Mouse (Mus musculus): ENCODE measurements around the gene Rho. TPM values are rescaled to one million over a fixed set of nuclear protein-coding genes. Genes with fewer than 3 reads are reported as not detected.

Gene Rho
- total RNA-seq, 2 experiments from 2014 or later: 0.49 to 1.1 TPM

GRCm38 (mm10) chr6:115905568-115905967 lies 26.0 kb upstream of the Rho start:
- H3K4me3 ChIP-seq: no peak overlapping the region
- H3K27ac ChIP-seq: no peak overlapping the region; the same call in 1 of the 2 replicates
- TF ChIP-seq CTCF (conservative IDR thresholded peaks at IDR 0.05): no peak
- no peak for DNase-seq (ENCODE audit: low spot score in 2 of 2)

- DNase-seq (ENCODE audit: low spot score in 2 of 2): no peak
Observed at GRCm38 (mm10) chr6:115906455-115906854, 25.1 kb upstream of the Rho start.

GRCm38 (mm10) chr6:115906871-115907270 lies 24.7 kb upstream of the Rho start:
- Histone ChIP-seq H3K27ac (no peak overlapping the region), H3K4me3 (no peak overlapping the region)
- TF ChIP-seq CTCF (conservative IDR thresholded peaks at IDR 0.05): no peak
- DNase-seq (ENCODE audit: low spot score in 2 of 2): no peak

More at GRCm38 (mm10) chr6:115906455-115906854, 25.1 kb upstream of the Rho start:
- Histone ChIP-seq H3K27ac (no peak overlapping the region), H3K4me3 (no peak overlapping the region)
- TF ChIP-seq CTCF (conservative IDR thresholded peaks at IDR 0.05): no peak

DNA sequence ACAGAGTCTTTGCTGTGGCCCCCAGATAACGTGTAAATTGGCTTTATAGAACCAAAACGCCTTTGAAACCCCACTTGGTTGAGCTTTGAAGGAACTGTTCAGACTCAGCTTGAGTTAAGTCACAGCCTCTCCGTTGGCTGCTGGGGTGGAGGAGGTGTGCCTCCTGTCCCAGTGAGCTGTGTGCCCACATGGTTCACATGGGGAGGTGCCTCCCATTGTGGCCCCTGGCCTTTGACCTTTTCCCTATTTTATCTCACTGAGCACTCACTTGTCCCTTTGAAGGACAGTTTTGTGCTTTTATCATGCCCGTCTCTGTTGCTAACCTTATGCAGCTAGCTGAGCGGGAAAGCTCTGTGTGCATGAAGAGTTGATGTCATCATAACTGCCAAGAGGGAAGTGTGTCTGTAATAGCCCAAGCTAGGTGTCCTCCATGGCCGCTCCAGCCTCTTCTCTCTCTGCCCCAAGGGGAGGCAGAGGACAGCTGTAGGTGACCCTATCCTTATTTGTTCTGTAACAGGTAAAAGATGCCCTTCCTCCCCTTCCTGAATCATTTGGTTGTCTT lies 23.0 kb upstream of the Rho start:
- no peak overlapping the region for H3K27ac ChIP-seq
- no peak for TF ChIP-seq CTCF (conservative IDR thresholded peaks at IDR 0.05)

GRCm38 (mm10) chr6:115909052-115909451 lies 22.5 kb upstream of the Rho start:
- Histone ChIP-seq H3K27ac (no peak overlapping the region), H3K4me3 (no peak overlapping the region)
- no peak for TF ChIP-seq CTCF (conservative IDR thresholded peaks at IDR 0.05)
- no peak for DNase-seq (ENCODE audit: low spot score in 2 of 2)

More for the DNA sequence above, 23.0 kb upstream of the Rho start:
- DNase-seq (ENCODE audit: low spot score in 2 of 2): no peak
- no peak overlapping the region for H3K4me3 ChIP-seq

DNA sequence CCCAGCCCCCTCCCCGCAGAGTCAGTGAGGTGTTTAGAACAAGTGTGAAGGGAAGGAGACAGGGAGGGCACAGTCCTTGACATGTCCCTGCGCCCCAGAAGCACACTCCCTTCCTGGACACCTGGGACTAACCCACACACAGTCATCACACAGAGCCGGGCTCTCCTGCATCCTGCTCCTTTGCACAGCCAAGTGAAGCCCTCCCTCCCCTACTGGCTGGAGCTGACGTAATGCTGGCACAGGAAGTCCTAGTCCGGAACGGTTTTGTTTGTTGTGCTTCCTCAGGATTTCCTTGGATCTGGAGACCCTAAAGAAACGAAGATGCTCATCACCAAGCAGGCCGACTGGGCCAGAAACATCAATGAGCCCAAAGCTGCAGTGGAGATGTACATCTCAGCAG lies 21.6 kb upstream of the Rho start:
- TF ChIP-seq CTCF (conservative IDR thresholded peaks at IDR 0.05): no peak
- no peak overlapping the region for H3K4me3 ChIP-seq
- H3K27ac ChIP-seq: no peak overlapping the region
- DNase-seq (ENCODE audit: low spot score in 2 of 2): no peak

DNA sequence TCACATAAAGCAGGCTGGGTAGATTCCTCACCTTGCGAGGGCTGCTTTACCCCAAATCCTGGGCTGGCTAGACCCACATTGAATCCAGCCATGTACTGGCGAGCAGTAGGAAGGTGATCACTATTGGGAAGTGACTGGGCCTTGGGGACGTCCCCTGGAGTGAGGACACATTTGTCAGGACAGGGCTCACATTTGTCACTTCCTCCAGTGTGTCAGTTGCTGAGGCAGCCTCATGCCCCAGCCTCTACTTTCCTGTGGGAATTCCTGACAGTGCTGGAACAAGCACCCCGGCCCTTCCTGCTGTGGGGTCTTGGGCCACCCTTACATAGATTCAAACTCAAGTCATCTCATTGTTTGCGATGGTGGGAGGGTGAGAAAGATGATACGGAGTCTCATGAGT lies 19.8 kb upstream of the Rho start:
- Histone ChIP-seq H3K4me3 (no peak overlapping the region), H3K27ac (peak overlapping the region; percentile 14; the same call in 1 of the 2 replicates)
- TF ChIP-seq CTCF (conservative IDR thresholded peaks at IDR 0.05): no peak
- DNase-seq (ENCODE audit: low spot score in 2 of 2): no peak

- H3K27ac ChIP-seq: peak overlapping the region; percentile 74; the same call in 1 of the 2 replicates
- TF ChIP-seq CTCF (conservative IDR thresholded peaks at IDR 0.05): no peak
- peak; percentile 58 to 66 for DNase-seq (ENCODE audit: low spot score in 2 of 2)
Observed at GRCm38 (mm10) chr6:115913482-115913881, 18.1 kb upstream of the Rho start.

GRCm38 (mm10) chr6:115914511-115915202 lies 16.9 kb upstream of the Rho start:
- Histone ChIP-seq H3K27ac (peak overlapping the region; percentile 74), H3K4me3 (no peak overlapping the region)
- TF ChIP-seq CTCF (conservative IDR thresholded peaks at IDR 0.05): no peak
- DNase-seq (ENCODE audit: low spot score in 2 of 2): peak in 1 of 2 experiments; percentile 60

More at GRCm38 (mm10) chr6:115913482-115913881, 18.1 kb upstream of the Rho start:
- no peak overlapping the region; the same call in 1 of the 2 replicates for H3K4me3 ChIP-seq

DNA sequence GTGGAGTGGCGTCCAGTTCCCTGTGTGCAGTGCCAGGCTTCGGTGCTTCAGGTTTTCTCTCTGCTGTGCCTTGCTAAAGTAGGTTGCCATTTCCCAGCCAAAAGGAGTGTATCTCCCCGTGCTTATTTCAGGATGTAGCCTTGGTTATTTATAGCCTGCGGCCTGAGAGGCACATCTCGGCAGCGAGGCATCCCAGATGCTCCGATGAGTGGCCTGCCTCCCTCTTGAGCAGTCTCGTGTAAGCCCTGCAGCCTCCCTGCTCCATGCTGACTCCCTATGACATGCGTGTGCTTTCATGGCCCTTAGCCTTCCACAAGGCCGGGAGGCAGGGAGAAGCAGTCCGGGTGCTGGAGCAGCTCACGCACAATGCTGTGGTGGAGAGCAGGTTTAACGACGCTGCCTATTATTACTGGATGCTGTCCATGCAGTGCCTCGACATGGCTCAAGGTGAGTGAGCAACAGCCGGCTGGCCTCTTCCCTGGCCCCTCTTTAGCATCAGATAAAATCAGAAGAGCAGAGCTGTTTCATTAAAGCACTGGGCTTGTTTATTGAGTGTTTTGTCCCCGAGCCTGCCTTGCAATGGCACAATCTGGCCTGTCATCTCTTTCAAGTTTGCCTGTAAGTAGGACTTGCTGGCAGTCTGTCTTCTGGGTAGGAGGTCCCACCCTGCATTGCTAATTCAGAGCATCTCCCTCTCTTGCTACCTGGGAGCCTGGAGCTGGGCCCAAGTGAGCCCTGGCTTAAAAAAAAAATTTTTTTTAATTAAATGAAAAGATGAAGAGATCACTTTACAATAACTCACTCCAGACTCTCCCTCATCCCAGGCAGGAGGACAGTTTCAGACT lies 15.7 kb upstream of the Rho start:
- no peak for DNase-seq (ENCODE audit: low spot score in 2 of 2)
- TF ChIP-seq CTCF (conservative IDR thresholded peaks at IDR 0.05): no peak
- H3K27ac ChIP-seq: peak overlapping the region; percentile 49; the same call in 1 of the 2 replicates
- H3K4me3 ChIP-seq: no peak overlapping the region

DNA sequence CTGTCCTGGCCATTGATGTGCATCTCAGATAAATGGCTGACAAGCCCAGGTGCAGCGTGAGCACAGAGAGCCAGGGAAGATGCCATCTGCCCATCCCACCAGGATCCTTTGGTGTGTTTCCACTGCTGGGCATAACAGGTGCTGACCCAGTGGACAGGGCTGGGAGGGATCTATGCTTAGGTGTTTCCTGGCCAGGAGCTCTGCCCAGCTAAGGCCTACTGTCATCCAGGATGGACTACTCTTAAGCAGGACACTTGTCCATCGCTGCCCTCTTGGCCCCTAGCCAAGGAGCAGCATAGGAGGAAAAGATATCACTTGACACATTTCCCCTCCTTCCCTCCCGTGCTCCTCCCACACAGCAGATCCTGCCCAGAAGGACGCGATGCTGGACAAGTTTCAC lies 14.9 kb upstream of the Rho start:
- Histone ChIP-seq H3K4me3 (no peak overlapping the region), H3K27ac (no peak overlapping the region)
- no peak for DNase-seq (ENCODE audit: low spot score in 2 of 2)
- no peak for TF ChIP-seq CTCF (conservative IDR thresholded peaks at IDR 0.05)

- TF ChIP-seq CTCF (conservative IDR thresholded peaks at IDR 0.05): no peak
- H3K4me3 ChIP-seq: no peak overlapping the region
- H3K27ac ChIP-seq: no peak overlapping the region
- DNase-seq (ENCODE audit: low spot score in 2 of 2): no peak
Observed at GRCm38 (mm10) chr6:115918615-115919014, 12.9 kb upstream of the Rho start.

DNA sequence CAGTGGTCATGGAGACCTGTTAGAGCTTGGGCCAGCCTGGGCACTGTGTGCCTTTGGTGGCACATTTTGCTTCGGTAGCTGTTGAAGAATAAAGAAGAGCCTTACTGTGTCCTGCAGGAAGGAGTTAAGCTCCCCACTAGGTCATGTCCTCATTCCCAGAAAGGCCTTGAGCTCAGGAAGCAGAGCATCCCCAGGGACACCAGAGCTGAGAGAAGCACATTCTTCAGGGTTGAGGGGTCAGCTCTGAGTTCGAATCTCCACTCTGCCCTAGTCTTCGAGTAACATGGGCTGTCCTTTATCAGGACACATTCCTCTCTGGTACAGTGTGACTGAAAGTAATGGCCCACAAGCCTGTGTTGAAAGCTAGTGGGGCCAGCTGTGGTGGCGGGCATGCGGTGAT lies 11.7 kb upstream of the Rho start:
- Histone ChIP-seq H3K27ac (no peak overlapping the region), H3K4me3 (no peak overlapping the region)
- TF ChIP-seq CTCF (conservative IDR thresholded peaks at IDR 0.05): no peak
- no peak for DNase-seq (ENCODE audit: low spot score in 2 of 2)

All from layer of hippocampus, adult 2 months (tissue).